Mouse (Mus musculus): ENCODE measurements around the gene Ncoa4.

DNA sequence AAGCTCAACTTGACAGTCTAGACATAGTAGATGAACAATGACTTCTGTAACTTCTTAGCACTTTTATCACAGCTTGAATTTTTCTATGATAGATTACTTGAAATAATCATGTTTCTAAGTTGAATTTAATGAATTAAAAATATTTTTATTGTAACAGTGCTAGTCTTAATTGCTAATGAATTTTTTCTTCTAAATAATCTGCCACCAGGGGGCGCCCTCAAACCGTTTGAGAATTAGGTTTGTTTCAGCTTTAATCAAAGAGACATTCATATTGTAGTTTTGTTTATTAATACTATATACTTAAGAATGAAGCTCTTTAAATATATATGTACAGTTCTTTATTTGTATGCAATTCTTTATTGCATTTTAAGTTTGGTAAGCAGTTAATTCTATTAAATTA, 69.3 kb downstream of the Ncoa4 start:
- TF ChIP-seq CTCF (IDR thresholded peaks at IDR 0.05; ENCODE audit: borderline replicate concordance, extremely low read depth, insufficient read depth, insufficient read length) (no peak), POLR2A (IDR thresholded peaks at IDR 0.05; ENCODE audit: borderline replicate concordance, extremely low read depth, insufficient read depth, insufficient read length, poor library complexity, severe bottlenecking) (no peak)
